Mouse (Mus musculus) bone marrow macrophage, adult 2 months (primary cell): ENCODE data around the gene Sgcg.

ENCODE experiments used
- CTCF ChIP-seq: IDR thresholded peaks from 2 replicates; pipeline ENCODE4 v1.5.1; 2012; ENCODE audit warnings: low read depth, mild to moderate bottlenecking, low read length, moderate library complexity
- POLR2A ChIP-seq: IDR thresholded peaks from 2 replicates; pipeline ENCODE4 v1.6.1; 2012; ENCODE audit warnings: mild to moderate bottlenecking, low read depth, low read length, borderline replicate concordance

- no peak for TF ChIP-seq POLR2A
- no peak for TF ChIP-seq CTCF
Measured at GRCm38 (mm10) chr14:61226151-61226550, 32.1 kb downstream of the Sgcg start.
